Mouse (Mus musculus): ENCODE measurements around the gene Nhej1. TPM values are rescaled to one million over a fixed set of nuclear protein-coding genes. Genes with fewer than 3 reads are reported as not detected.

Nhej1 gene
- polyA plus RNA-seq, 1 experiment, result 4.5 TPM

GRCm38 (mm10) chr1:75159540-75160255 is 34.7 kb upstream of the Nhej1 start:
- H3K27me3 ChIP-seq (ENCODE audit: control insufficient read depth, insufficient read depth, insufficient read length), result no peaks in the 10 kb centered on the region
- TF ChIP-seq TCF3 (IDR thresholded peaks at IDR 0.05; ENCODE audit: insufficient read length, low read depth) (no peak), MYOD1 (IDR thresholded peaks at IDR 0.05; ENCODE audit: control insufficient read depth in 1 of 3, insufficient read length in 2 of 3, low read depth in 2 of 3) (no peak), E2F4 (IDR thresholded peaks at IDR 0.05; ENCODE audit: insufficient read depth) (no peak), REST (IDR thresholded peaks at IDR 0.05; ENCODE audit: insufficient read depth, insufficient read length) (no peak), POLR2A (IDR thresholded peaks at IDR 0.05; ENCODE audit: insufficient read length, low read depth) (no peak)
- H3K79me2 ChIP-seq (ENCODE audit: control insufficient read depth, insufficient read depth), result no peaks in the 10 kb centered on the region
- H3K4me3 ChIP-seq, result no peak overlapping the region
- no peaks in the 10 kb centered on the region for H3K36me3 ChIP-seq (ENCODE audit: control insufficient read depth, insufficient read depth)
- H3K4me2 ChIP-seq (ENCODE audit: low read depth), result no peak overlapping the region
- H3ac ChIP-seq (ENCODE audit: control insufficient read depth, insufficient read length), result no peak overlapping the region

GRCm38 (mm10) chr1:75158990-75159389 is 34.0 kb upstream of the Nhej1 start:
- Histone ChIP-seq H3K4me2 (ENCODE audit: low read depth) (no peak overlapping the region), H3K4me3 (no peak overlapping the region), H3K27me3 (ENCODE audit: control insufficient read depth, insufficient read depth, insufficient read length) (no peaks in the 10 kb centered on the region), H3ac (ENCODE audit: control insufficient read depth, insufficient read length) (no peak overlapping the region), H3K36me3 (ENCODE audit: control insufficient read depth, insufficient read depth) (no peaks in the 10 kb centered on the region), H3K79me2 (ENCODE audit: control insufficient read depth, insufficient read depth) (no peaks in the 10 kb centered on the region)
- TF ChIP-seq E2F4 (IDR thresholded peaks at IDR 0.05; ENCODE audit: insufficient read depth), result no peak
- TF ChIP-seq TCF12 (IDR thresholded peaks at IDR 0.05; ENCODE audit: insufficient read depth, poor library complexity, severe bottlenecking), result no peak
- TF ChIP-seq POLR2AphosphoS2 (IDR thresholded peaks at IDR 0.05; ENCODE audit: insufficient read length, low read depth), result no peak
- no peak for TF ChIP-seq USF1 (IDR thresholded peaks at IDR 0.05; ENCODE audit: low read depth)

DNA sequence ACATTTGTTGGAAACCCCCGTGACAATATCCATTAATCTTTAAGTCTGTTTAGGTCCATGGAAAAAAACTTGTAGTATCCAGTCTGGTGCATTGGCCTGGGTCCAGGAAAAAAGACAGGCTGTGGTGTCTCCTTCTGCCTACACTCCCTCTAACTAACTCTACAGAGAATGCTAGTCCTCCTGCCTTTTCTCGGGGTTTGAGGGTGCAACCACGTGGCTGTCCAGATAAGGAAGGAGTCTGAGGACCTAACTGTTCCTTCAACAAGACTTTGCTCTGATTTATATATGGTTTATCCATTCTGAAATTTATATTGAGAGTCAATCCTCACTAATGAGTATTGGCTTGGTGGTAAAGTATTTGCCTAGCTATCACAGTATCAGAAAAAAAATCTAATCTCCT is 30.8 kb upstream of the Nhej1 start:
- TF ChIP-seq SRF (IDR thresholded peaks at IDR 0.05; ENCODE audit: control insufficient read depth, insufficient read length, low read depth) (no peak), USF1 (IDR thresholded peaks at IDR 0.05; ENCODE audit: low read depth) (no peak)
- Histone ChIP-seq H3K79me2 (ENCODE audit: control insufficient read depth, insufficient read depth) (no peaks in the 10 kb centered on the region), H3K4me3 (no peak overlapping the region), H3ac (ENCODE audit: control insufficient read depth, insufficient read length) (no peak overlapping the region), H3K36me3 (ENCODE audit: control insufficient read depth, insufficient read depth) (no peaks in the 10 kb centered on the region), H3K27me3 (ENCODE audit: control insufficient read depth, insufficient read depth, insufficient read length) (no peaks in the 10 kb centered on the region), H3K4me2 (ENCODE audit: low read depth) (no peak overlapping the region)

- no peak overlapping the region for H3K4me3 ChIP-seq
- no peak overlapping the region for H3ac ChIP-seq (ENCODE audit: control insufficient read depth, insufficient read length)
- no peak for TF ChIP-seq SRF (IDR thresholded peaks at IDR 0.05; ENCODE audit: control insufficient read depth, insufficient read length, low read depth)
- TF ChIP-seq MAX (IDR thresholded peaks at IDR 0.05; ENCODE audit: low read depth), result no peak
- TF ChIP-seq POLR2AphosphoS2 (IDR thresholded peaks at IDR 0.05; ENCODE audit: insufficient read length, low read depth), result no peak
- no peak for TF ChIP-seq POLR2A (IDR thresholded peaks at IDR 0.05; ENCODE audit: insufficient read length, low read depth)
- TF ChIP-seq TCF12 (IDR thresholded peaks at IDR 0.05; ENCODE audit: insufficient read depth, poor library complexity, severe bottlenecking), result no peak
- TF ChIP-seq USF1 (IDR thresholded peaks at IDR 0.05; ENCODE audit: low read depth), result no peak
- no peak for TF ChIP-seq REST (IDR thresholded peaks at IDR 0.05; ENCODE audit: insufficient read depth, insufficient read length)
- TF ChIP-seq TCF3 (IDR thresholded peaks at IDR 0.05; ENCODE audit: insufficient read length, low read depth), result no peak
- no peak for TF ChIP-seq MYOD1 (IDR thresholded peaks at IDR 0.05; ENCODE audit: control insufficient read depth in 1 of 3, insufficient read length in 2 of 3, low read depth in 2 of 3)
- TF ChIP-seq CEBPB (IDR thresholded peaks at IDR 0.05; ENCODE audit: insufficient read depth, poor library complexity, severe bottlenecking), result no peak
- TF ChIP-seq E2F4 (IDR thresholded peaks at IDR 0.05; ENCODE audit: insufficient read depth), result no peak
- TF ChIP-seq MYOG (IDR thresholded peaks at IDR 0.05; ENCODE audit: control insufficient read depth in 1 of 3, insufficient read depth in 1 of 3, insufficient read length in 2 of 3, low read depth in 2 of 3), result no peak
- no peaks in the 10 kb centered on the region for H3K27me3 ChIP-seq (ENCODE audit: control insufficient read depth, insufficient read depth, insufficient read length)
- peaks cover 3% of the 10 kb centered on the region for H3K79me2 ChIP-seq (ENCODE audit: control insufficient read depth, insufficient read depth)
- H3K36me3 ChIP-seq (ENCODE audit: control insufficient read depth, insufficient read depth), result peaks cover 7% of the 10 kb centered on the region
- H3K4me2 ChIP-seq (ENCODE audit: low read depth), result no peak overlapping the region
Observed at GRCm38 (mm10) chr1:75148727-75149126, 23.7 kb upstream of the Nhej1 start.

DNA sequence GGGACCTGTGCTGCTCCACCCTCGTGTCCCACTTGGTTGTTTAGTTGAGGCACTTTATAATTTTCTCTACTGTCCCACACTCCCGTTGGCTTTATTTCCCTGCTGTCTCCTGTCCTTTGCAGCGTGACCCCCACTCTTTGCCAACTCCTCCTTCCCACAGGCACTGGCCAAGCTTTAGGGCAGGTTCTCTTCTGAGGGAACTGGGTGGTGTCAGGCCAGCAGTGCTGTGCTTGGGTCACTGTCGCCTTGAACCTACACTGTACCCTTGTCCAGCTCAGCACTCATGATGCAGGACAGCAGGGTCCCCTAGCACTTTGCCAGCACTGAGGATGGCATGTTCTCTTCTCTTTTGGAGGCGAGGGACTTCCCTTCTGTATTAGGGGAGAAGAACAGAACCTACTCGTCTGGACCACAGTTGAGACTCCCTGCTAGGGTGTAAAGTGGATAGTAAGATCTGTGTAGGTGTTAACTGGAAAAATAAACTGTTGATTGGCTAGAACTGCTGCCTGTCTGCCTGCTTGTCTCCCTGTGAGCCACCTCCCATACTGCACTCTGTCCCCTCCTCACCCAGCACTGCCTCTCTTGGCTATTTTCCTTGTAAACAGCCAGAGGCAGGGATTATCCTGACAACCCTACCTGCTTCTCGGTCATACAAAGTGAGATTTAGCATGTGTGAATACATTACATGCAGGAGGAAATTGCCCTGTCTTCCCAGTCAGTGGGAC is 22.6 kb upstream of the Nhej1 start:
- peaks cover 5% of the 10 kb centered on the region for H3K79me2 ChIP-seq (ENCODE audit: control insufficient read depth, insufficient read depth)
- H3K4me3 ChIP-seq, result no peak overlapping the region
- peaks cover 7% of the 10 kb centered on the region for H3K36me3 ChIP-seq (ENCODE audit: control insufficient read depth, insufficient read depth)
- TF ChIP-seq TCF3 (IDR thresholded peaks at IDR 0.05; ENCODE audit: insufficient read length, low read depth) (no peak), REST (IDR thresholded peaks at IDR 0.05; ENCODE audit: insufficient read depth, insufficient read length) (no peak), E2F4 (IDR thresholded peaks at IDR 0.05; ENCODE audit: insufficient read depth) (no peak), MAX (IDR thresholded peaks at IDR 0.05; ENCODE audit: low read depth) (no peak), MYOG (IDR thresholded peaks at IDR 0.05; ENCODE audit: control insufficient read depth in 1 of 3, insufficient read depth in 1 of 3, insufficient read length in 2 of 3, low read depth in 2 of 3) (no peak)
- no peak overlapping the region for H3ac ChIP-seq (ENCODE audit: control insufficient read depth, insufficient read length)
- H3K4me2 ChIP-seq (ENCODE audit: low read depth), result no peak overlapping the region
- no peaks in the 10 kb centered on the region for H3K27me3 ChIP-seq (ENCODE audit: control insufficient read depth, insufficient read depth, insufficient read length)

All from myocyte (in vitro differentiated cells).